Comparison of ENCODE assay signal across 8 mouse cellular contexts in the genomic region with DNA sequence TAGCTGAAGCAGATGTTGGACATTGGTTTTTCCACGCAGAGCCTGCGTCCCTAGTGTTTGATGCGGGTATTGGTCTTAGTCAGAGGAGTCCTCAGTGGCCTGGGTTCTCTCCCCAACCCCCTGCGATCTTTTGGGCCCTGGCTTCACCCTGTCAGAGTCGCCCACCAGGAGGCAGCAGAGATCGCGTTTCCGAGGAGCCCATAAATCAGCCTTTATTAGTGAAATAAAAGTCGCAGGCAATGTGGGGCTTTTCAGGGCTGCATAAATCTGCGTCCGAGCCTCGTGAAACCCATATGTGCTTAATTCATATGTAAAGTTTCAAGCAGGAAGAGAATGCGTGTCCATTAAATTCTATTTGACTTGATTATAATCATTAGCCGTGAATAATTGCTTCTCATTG. TPM values are rescaled to one million over a fixed set of nuclear protein-coding genes. Genes with fewer than 3 reads are reported as not detected.
DNase-seq lines count a peak whose midpoint lies in the region; ATAC-seq and TF ChIP-seq lines count a peak whose summit lies in the region.

No protein-coding gene starts in this region.

- peak overlapping the region; percentile 26; the same call in 1 of the 2 replicates for H3K4me2 ChIP-seq in hindbrain, embryonic 12.5 days (replicated peaks)

- no peaks in the 10 kb centered on the region for H3K9me3 ChIP-seq in E14TG2a.4 (ENCODE audit: low read length)
- no peaks in the 10 kb centered on the region for H3K9me3 ChIP-seq in erythroblast, embryonic 14.5 days (ENCODE audit: control insufficient read depth, low read length)
- H3K9me3 ChIP-seq in hindbrain, embryonic 12.5 days (replicated peaks), result no peaks in the 10 kb centered on the region

- H3K27ac ChIP-seq in bone marrow macrophage, adult 2 months (ENCODE audit: insufficient read depth, low read depth, low read length), result no peak overlapping the region
- H3K27ac ChIP-seq in hindbrain, embryonic 12.5 days, result peak overlapping the region; percentile 64

- no peaks in the 10 kb centered on the region for H3K36me3 ChIP-seq in E14TG2a.4 (ENCODE audit: insufficient read depth, low read length)
- no peaks in the 10 kb centered on the region for H3K36me3 ChIP-seq in erythroblast, embryonic 14.5 days (ENCODE audit: control insufficient read depth)
- H3K36me3 ChIP-seq in hindbrain, embryonic 12.5 days, result no peaks in the 10 kb centered on the region

- TF ChIP-seq CTCF in E14TG2a.4 (conservative IDR thresholded peaks at IDR 0.05; ENCODE audit: low read length), result peak; percentile 79
- peak; percentile 85 for TF ChIP-seq CTCF in bone marrow macrophage, adult 2 months (IDR thresholded peaks at IDR 0.05; ENCODE audit: low read depth, low read length)

- 0 out of 2 replicates have a peak overlapping the region, but pooled peaks have one; percentile 2 for H3K9ac ChIP-seq in hindbrain, embryonic 12.5 days

- peak; percentile 52 for ATAC-seq in hindbrain, embryonic 12.5 days (ENCODE audit: low FRiP score)

- H3K4me3 ChIP-seq in E14TG2a.4 (replicated peaks; ENCODE audit: low read length), result peak overlapping the region; percentile 53; the same call in 1 of the 2 replicates
- no peak overlapping the region for H3K4me3 ChIP-seq in bone marrow macrophage, adult 2 months (ENCODE audit: insufficient read depth, low read length)
- peak overlapping the region; percentile 28 for H3K4me3 ChIP-seq in erythroblast, embryonic 14.5 days (replicated peaks)
- no peak overlapping the region for H3K4me3 ChIP-seq in hindbrain, embryonic 12.5 days

- H3K4me1 ChIP-seq in E14TG2a.4 (replicated peaks; ENCODE audit: low read depth, low read length), result peaks cover 74% of the 10 kb centered on the region
- H3K4me1 ChIP-seq in bone marrow macrophage, adult 2 months (ENCODE audit: control insufficient read depth, insufficient read depth, low read length), result peaks cover 12% of the 10 kb centered on the region
- H3K4me1 ChIP-seq in erythroblast, embryonic 14.5 days (ENCODE audit: control insufficient read depth), result peaks cover 44% of the 10 kb centered on the region
- peaks cover 70% of the 10 kb centered on the region for H3K4me1 ChIP-seq in hindbrain, embryonic 12.5 days

- peaks cover 65% of the 10 kb centered on the region for H3K27me3 ChIP-seq in E14TG2a.4 (ENCODE audit: insufficient read depth, low read length)
- H3K27me3 ChIP-seq in erythroblast, embryonic 14.5 days (ENCODE audit: control insufficient read depth), result peaks cover 57% of the 10 kb centered on the region
- H3K27me3 ChIP-seq in hindbrain, embryonic 12.5 days, result peaks cover 44% of the 10 kb centered on the region

- 4% methylated on average over 14 of the region's 14 CpGs for WGBS in hindbrain, embryonic 12.5 days

- peak; percentile 80 to 82 for DNase-seq in layer of hippocampus, postnatal 36 days
- DNase-seq in lung, postnatal 36 days, result peak; percentile 83
- DNase-seq in right cerebral cortex, adult 2 months (ENCODE audit: low spot score in 2 of 2), result peak; percentile 80 to 82
- DNase-seq in urinary bladder, postnatal 14 days (ENCODE audit: low spot score), result peak; percentile 84

- no peak for TF ChIP-seq POLR2A in bone marrow macrophage, adult 2 months (IDR thresholded peaks at IDR 0.05; ENCODE audit: borderline replicate concordance, low read depth, low read length)

RNA-seq across cellular contexts. Expression of a gene that starts 11.5 kb away (rescaled TPM):
- polyA plus RNA-seq in bone marrow macrophage, adult 2 months (2012; ENCODE audit: insufficient read depth, insufficient read length, missing spikeins), result 14.9 and 18.3 TPM in 2 replicates
- 1.3 and 2.0 TPM in 2 replicates for polyA plus RNA-seq in erythroblast, embryonic 14.5 days (2012)
- polyA plus RNA-seq in hindbrain, embryonic 12.5 days (2016; fragmentation: Nextera tagmentation; extraction: Ambion mirVana), result 5.6 TPM in 2 replicates
- total RNA-seq in layer of hippocampus, postnatal 36 days (2021), result 10 to 100 TPM; 20.4 to 22.2 TPM

RNA-seq across cellular contexts. Expression of a gene that starts 28.4 kb away (rescaled TPM):
- polyA plus RNA-seq in bone marrow macrophage, adult 2 months (2012; ENCODE audit: insufficient read depth, insufficient read length, missing spikeins), result 54.7 and 56.2 TPM in 2 replicates
- 9.2 and 15.0 TPM in 2 replicates for polyA plus RNA-seq in erythroblast, embryonic 14.5 days (2012)
- polyA plus RNA-seq in hindbrain, embryonic 12.5 days (2016; fragmentation: Nextera tagmentation; extraction: Ambion mirVana), result 267 and 269 TPM in 2 replicates
- total RNA-seq in layer of hippocampus, postnatal 36 days (2021), result 100 to 1,000 TPM; 216 to 229 TPM

RNA-seq across cellular contexts. Expression of a gene that starts 37.4 kb away (rescaled TPM):
- polyA plus RNA-seq in bone marrow macrophage, adult 2 months (2012; ENCODE audit: insufficient read depth, insufficient read length, missing spikeins), result not detected in 2 replicates
- polyA plus RNA-seq in erythroblast, embryonic 14.5 days (2012), result 0.01 TPM in 1 of 2 replicates, not detected in the other
- 5.5 and 6.6 TPM in 2 replicates for polyA plus RNA-seq in hindbrain, embryonic 12.5 days (2016; fragmentation: Nextera tagmentation; extraction: Ambion mirVana)
- 10 to 100 TPM; 18.4 to 18.6 TPM for total RNA-seq in layer of hippocampus, postnatal 36 days (2021)

RNA-seq across cellular contexts. Expression of a gene that starts 48.9 kb away (rescaled TPM):
- polyA plus RNA-seq in bone marrow macrophage, adult 2 months (2012; ENCODE audit: insufficient read depth, insufficient read length, missing spikeins), result 179 and 190 TPM in 2 replicates
- polyA plus RNA-seq in erythroblast, embryonic 14.5 days (2012), result 48.3 and 49.3 TPM in 2 replicates
- 6.3 and 6.5 TPM in 2 replicates for polyA plus RNA-seq in hindbrain, embryonic 12.5 days (2016; fragmentation: Nextera tagmentation; extraction: Ambion mirVana)
- total RNA-seq in layer of hippocampus, postnatal 36 days (2021), result 1 to 10 TPM; 3.9 to 5.0 TPM

Comparison
In these comparisons a context has a peak if more than half of its experiments do, and no peak if none do; other contexts are left out.
1. H3K4me3 ChIP-seq: peak in E14TG2a.4 (single experiment) and erythroblast, embryonic 14.5 days (single experiment); none in bone marrow macrophage, adult 2 months (single experiment) and hindbrain, embryonic 12.5 days (single experiment).
2. Peak in every context shown above with its lines, with median percentiles within 50 percentile points of each other: DNase-seq.